9 mouse cellular contexts compared by ENCODE assay signal in genomic region chr2:35503723-35504416, GRCm38 (mm10). TPM values are rescaled to one million over a fixed set of nuclear protein-coding genes. Genes with fewer than 3 reads are reported as not detected.
A peak's percentile ranks its signal among the peaks of the same experiment; 100 is the strongest.
DNase-seq lines count a peak whose midpoint lies in the region; ATAC-seq and TF ChIP-seq lines count a peak whose summit lies in the region.
"Had no signal": no experiment of that assay in that cellular context is flagged by ENCODE, and none has a peak within 500 bp of the region (broad histone marks: within the 10 kb centered on the region; RNA-seq: fewer than 3 reads in every experiment).

No protein-coding gene starts in this region.

- WGBS in kidney, embryonic 16.5 days = 22% methylated on average over 8 of the region's 8 CpGs
- WGBS in limb, embryonic 11.5 days = 9% methylated on average over 8 of the region's 8 CpGs
- WGBS in midbrain, postnatal 0 days = 70% methylated on average over 8 of the region's 8 CpGs

- peak; percentile 36; the same call in 1 of the 2 replicates for ATAC-seq in kidney, embryonic 16.5 days (ENCODE audit: low FRiP score, low TSS enrichment)
- ATAC-seq in limb, embryonic 11.5 days (ENCODE audit: insufficient number of reproducible peaks, low FRiP score, low TSS enrichment, low read depth) = peak; percentile 55; the same call in 1 of the 2 replicates
- ATAC-seq in midbrain, postnatal 0 days (ENCODE audit: low FRiP score) = no peak
- ATAC-seq: forebrain, embryonic 15.5 days had no signal

- no peak overlapping the region; the same call in 1 of the 2 replicates for H3K9ac ChIP-seq in kidney, embryonic 16.5 days (replicated peaks; ENCODE audit: low read length)
- H3K9ac ChIP-seq in limb, embryonic 11.5 days (ENCODE audit: low read length) = no peak overlapping the region
- no peak overlapping the region for H3K9ac ChIP-seq in midbrain, postnatal 0 days (replicated peaks; ENCODE audit: low read length, poor library complexity, severe bottlenecking)
- H3K9ac ChIP-seq: forebrain, embryonic 15.5 days had no signal

- H3K4me3 ChIP-seq in kidney, embryonic 16.5 days (ENCODE audit: low read length) = no peak overlapping the region
- no peak overlapping the region for H3K4me3 ChIP-seq in limb, embryonic 11.5 days (ENCODE audit: low read depth, low read length)
- no peak overlapping the region for H3K4me3 ChIP-seq in midbrain, postnatal 0 days (ENCODE audit: low read depth, low read length)
- H3K4me3 ChIP-seq: forebrain, embryonic 15.5 days had no signal

- H3K4me2 ChIP-seq in kidney, embryonic 16.5 days (replicated peaks; ENCODE audit: low read depth, low read length) = no peak overlapping the region
- peak overlapping the region; percentile 17; the same call in 1 of the 2 replicates for H3K4me2 ChIP-seq in limb, embryonic 11.5 days (ENCODE audit: low read depth, severe bottlenecking)
- H3K4me2 ChIP-seq in midbrain, postnatal 0 days (ENCODE audit: low read depth, low read length, poor library complexity, severe bottlenecking) = no peak overlapping the region
- H3K4me2 ChIP-seq: forebrain, embryonic 15.5 days had no signal

- H3K27me3 ChIP-seq in kidney, embryonic 16.5 days (ENCODE audit: insufficient read depth, low read length) = no peaks in the 10 kb centered on the region
- H3K27me3 ChIP-seq in limb, embryonic 11.5 days (ENCODE audit: control insufficient read depth, insufficient read depth, low read length) = no peaks in the 10 kb centered on the region
- H3K27me3 ChIP-seq in midbrain, postnatal 0 days (ENCODE audit: insufficient read depth, low read length) = no peaks in the 10 kb centered on the region
- H3K27me3 ChIP-seq: forebrain, embryonic 15.5 days had no signal

- peaks cover 43% of the 10 kb centered on the region for H3K4me1 ChIP-seq in kidney, embryonic 16.5 days (ENCODE audit: insufficient read depth, low read length)
- peaks cover 32% of the 10 kb centered on the region for H3K4me1 ChIP-seq in limb, embryonic 11.5 days (ENCODE audit: control insufficient read depth, insufficient read depth, low read length)
- H3K4me1 ChIP-seq in midbrain, postnatal 0 days (ENCODE audit: insufficient read depth, low read length) = peaks cover 10% of the 10 kb centered on the region; the same call in 1 of the 2 replicates

- no peaks in the 10 kb centered on the region for H3K9me3 ChIP-seq in kidney, embryonic 16.5 days (ENCODE audit: low read length)
- no peaks in the 10 kb centered on the region for H3K9me3 ChIP-seq in limb, embryonic 11.5 days (ENCODE audit: control insufficient read depth, low read length)
- H3K9me3 ChIP-seq in midbrain, postnatal 0 days (ENCODE audit: low read length) = no peaks in the 10 kb centered on the region
- H3K9me3 ChIP-seq: forebrain, embryonic 15.5 days had no signal

- no peaks in the 10 kb centered on the region for H3K36me3 ChIP-seq in kidney, embryonic 16.5 days (ENCODE audit: insufficient read depth, low read length)
- H3K36me3 ChIP-seq in limb, embryonic 11.5 days (ENCODE audit: control insufficient read depth, insufficient read depth, low read length) = no peaks in the 10 kb centered on the region
- no peaks in the 10 kb centered on the region for H3K36me3 ChIP-seq in midbrain, postnatal 0 days (ENCODE audit: insufficient read depth, low read length)
- H3K36me3 ChIP-seq: forebrain, embryonic 15.5 days had no signal

- DNase-seq in kidney, adult 9 months = no peak
- DNase-seq in embryo, embryonic 11.5 days (ENCODE audit: low read depth, low spot score) = peak; percentile 52
- peak; percentile 76 for DNase-seq in limb, embryonic 11.5 days (ENCODE audit: low spot score)
- peak; percentile 52 to 78 for DNase-seq in thymus, adult 18-20 months
- DNase-seq in adrenal gland, adult 18-20 months (ENCODE audit: low spot score in 2 of 2) = no peak
- DNase-seq in gastrocnemius, postnatal 10 days = no peak
- DNase-seq in midbrain, postnatal 0 days (ENCODE audit: low spot score) = no peak

- peak overlapping the region; percentile 82 for H3K27ac ChIP-seq in kidney, embryonic 16.5 days (ENCODE audit: low read length)
- H3K27ac ChIP-seq in limb, embryonic 11.5 days (replicated peaks; ENCODE audit: low read depth, low read length) = peak overlapping the region; percentile 89
- no peak overlapping the region for H3K27ac ChIP-seq in midbrain, postnatal 0 days (ENCODE audit: low read depth, low read length)
- H3K27ac ChIP-seq: forebrain, embryonic 15.5 days had no signal

- TF ChIP-seq CTCF in midbrain, postnatal 0 days (IDR thresholded peaks at IDR 0.05) = no peak

RNA-seq across cellular contexts. Expression of gene Ggta1, which starts 40.8 kb away (rescaled TPM):
- polyA plus RNA-seq in kidney, embryonic 16.5 days (2015; fragmentation: Nextera tagmentation; extraction: Ambion mirVana) = 23.3 and 24.2 TPM in 2 replicates
- 5.3 and 6.0 TPM in 2 replicates for polyA plus RNA-seq in limb, embryonic 11.5 days (2014; fragmentation: Nextera tagmentation; extraction: Ambion mirVana)
- total RNA-seq in adrenal gland, adult 18-20 months (2021) = 1 to 10 TPM; 9.4 to 9.8 TPM
- total RNA-seq in gastrocnemius, postnatal 10 days (2021) = 10 to 100 TPM; 13.2 to 17.0 TPM
- total RNA-seq in midbrain, postnatal 0 days (2014; rRNA removed) = 5.1 and 5.4 TPM in 2 replicates
- 3.8 and 3.9 TPM in 2 replicates for polyA plus RNA-seq in midbrain, postnatal 0 days (2015; fragmentation: Nextera tagmentation; extraction: Ambion mirVana)

RNA-seq across cellular contexts. Expression of gene Dab2ip, which starts 54.2 kb away (rescaled TPM):
- polyA plus RNA-seq in kidney, embryonic 16.5 days (2015; fragmentation: Nextera tagmentation; extraction: Ambion mirVana) = 26.3 and 28.5 TPM in 2 replicates
- polyA plus RNA-seq in limb, embryonic 11.5 days (2014; fragmentation: Nextera tagmentation; extraction: Ambion mirVana) = 53.9 and 56.4 TPM in 2 replicates
- 10 to 100 TPM; 43.5 to 87.3 TPM for total RNA-seq in adrenal gland, adult 18-20 months (2021)
- total RNA-seq in gastrocnemius, postnatal 10 days (2021) = 10 to 100 TPM; 44.3 to 56.9 TPM
- 161 and 175 TPM in 2 replicates for total RNA-seq in midbrain, postnatal 0 days (2014; rRNA removed)
- polyA plus RNA-seq in midbrain, postnatal 0 days (2015; fragmentation: Nextera tagmentation; extraction: Ambion mirVana) = 71.5 and 73.3 TPM in 2 replicates

Comparison
In these comparisons a context has a peak if more than half of its experiments do, and no peak if none do; other contexts are left out.
1. DNase-seq: peak in embryo, embryonic 11.5 days (single experiment), limb, embryonic 11.5 days (single experiment) and thymus, adult 18-20 months (2 of 2); none in kidney, adult 9 months (single experiment), adrenal gland, adult 18-20 months (0 of 2), gastrocnemius, postnatal 10 days (single experiment) and midbrain, postnatal 0 days (single experiment).